Mouse (Mus musculus) midbrain, embryonic 16.5 days (tissue): Measurements from ENCODE around the gene Mgat4a. TPM values are rescaled to one million over a fixed set of nuclear protein-coding genes. Genes with fewer than 3 reads are reported as not detected.

ENCODE experiments used
- ATAC-seq: fragments of 200-750 bp; cut with Nextera tagmentation; 2 replicates; pipeline ENCODE4 v1.8.0; 2017; ENCODE audit warnings: moderate TSS enrichment
- H3K27ac ChIP-seq: fragments of 300-500 bp; sonication (generic); 2 replicates; pipeline ENCODE4 v1.5.1; 2014; ENCODE audit warnings: mild to moderate bottlenecking, low read length, mixed read lengths
- H3K27me3 ChIP-seq: fragments of 300-500 bp; sonication (generic); 2 replicates; pipeline ENCODE4 v1.6.1; 2014; ENCODE audit warnings: low read depth, low read length, mixed read lengths; ENCODE audit not compliant: control insufficient read depth, insufficient read depth
- H3K36me3 ChIP-seq: fragments of 300-500 bp; sonication (generic); 2 replicates; pipeline ENCODE4 v1.6.1; 2014; ENCODE audit warnings: mild to moderate bottlenecking, low read length, moderate library complexity, mixed read lengths; ENCODE audit not compliant: control insufficient read depth, insufficient read depth
- H3K4me1 ChIP-seq: fragments of 300-500 bp; sonication (generic); 2 replicates; pipeline ENCODE4 v1.6.1; 2014; ENCODE audit warnings: mild to moderate bottlenecking, low read length, mixed read lengths; ENCODE audit not compliant: control insufficient read depth, insufficient read depth
- H3K4me2 ChIP-seq: fragments of 300-500 bp; sonication (generic); 2 replicates; pipeline ENCODE4 v1.6.1; 2014; ENCODE audit warnings: mild to moderate bottlenecking, low read length, mixed read lengths
- H3K4me3 ChIP-seq: fragments of 300-500 bp; sonication (generic); 2 replicates; pipeline ENCODE4 v1.5.1; 2014; ENCODE audit warnings: low read depth, mild to moderate bottlenecking, low read length, moderate library complexity, mixed read lengths
- H3K9ac ChIP-seq: fragments of 300-500 bp; sonication (generic); 2 replicates; pipeline ENCODE4 v1.6.1; 2014; ENCODE audit warnings: low read depth, low read length, mixed read lengths
- H3K9me3 ChIP-seq: fragments of 300-500 bp; sonication (generic); replicated peaks from 2 replicates; pipeline ENCODE4 v1.6.1; 2014; ENCODE audit warnings: mild to moderate bottlenecking, low read length, mixed read lengths; ENCODE audit not compliant: control insufficient read depth, poor library complexity, severe bottlenecking
- WGBS: fragments of 180-500 bp; shearing (Covaris S2); extraction: QIAGEN DNeasy Blood & Tissue Kit; methylation state at CpG from one replicate; pipeline ENCODE4 v1.1.7; 2014; 5-methylcytosine and 5-hydroxymethylcytosine counted together
- polyA plus RNA-seq: library from polyadenylated mRNA; unstranded; fragments of >200 nt; fragmentation: Nextera tagmentation; extraction: Ambion mirVana; gene quantifications from 2 replicates; pipeline ENCODE4 v1.2.1, GENCODE M21; 2015

Gene Mgat4a
- polyA plus RNA-seq, 1 experiment from 2014 or later = 11.7 TPM

GRCm38 (mm10) chr1:37436419-37436818 is 104.4 kb downstream of the Mgat4a start:
- no peak overlapping the region for H3K4me3 ChIP-seq
- H3K4me2 ChIP-seq = no peak overlapping the region
- no peak overlapping the region for H3K9ac ChIP-seq
- H3K4me1 ChIP-seq = peaks cover 17% of the 10 kb centered on the region
- ATAC-seq = no peak
- H3K27ac ChIP-seq = no peak overlapping the region
- peaks cover 50% of the 10 kb centered on the region for H3K36me3 ChIP-seq
- WGBS = 91% methylated on average over 3 of the region's 3 CpGs
- H3K9me3 ChIP-seq = no peaks in the 10 kb centered on the region
- H3K27me3 ChIP-seq = no peaks in the 10 kb centered on the region

GRCm38 (mm10) chr1:37430297-37430840 is 110.4 kb downstream of the Mgat4a start:
- ATAC-seq = peak; percentile 12
- H3K27ac ChIP-seq = peak overlapping the region; percentile 78
- H3K9me3 ChIP-seq = no peaks in the 10 kb centered on the region
- 2% methylated on average over 40 of the region's 40 CpGs for WGBS
- H3K9ac ChIP-seq = peak overlapping the region; percentile 91
- peak overlapping the region; percentile 99 for H3K4me3 ChIP-seq
- H3K4me2 ChIP-seq = peak overlapping the region; percentile 97
- H3K36me3 ChIP-seq = peaks cover 34% of the 10 kb centered on the region
- peaks cover 31% of the 10 kb centered on the region for H3K4me1 ChIP-seq
- no peaks in the 10 kb centered on the region for H3K27me3 ChIP-seq

GRCm38 (mm10) chr1:37429366-37430296 is 111.2 kb downstream of the Mgat4a start, which contains the start of the genes Coa5 and Unc50:
Gene Coa5 (minus strand): TSS chr1:37430103.
Gene Unc50 (plus strand): TSS chr1:37430139.
- Histone ChIP-seq H3K27me3 (no peaks in the 10 kb centered on the region), H3K9me3 (no peaks in the 10 kb centered on the region), H3K36me3 (peaks cover 34% of the 10 kb centered on the region), H3K4me2 (peak within 1 kb of the TSS; percentile 97), H3K27ac (peak within 1 kb of the TSS; percentile 78), H3K4me3 (peak within 1 kb of the TSS; percentile 99), H3K9ac (peak within 1 kb of the TSS; percentile 91), H3K4me1 (peaks cover 31% of the 10 kb centered on the region)
- WGBS = 2% methylated on average over 57 of the region's 57 CpGs
- ATAC-seq = peak; percentile 99

- no peak overlapping the region for H3K27ac ChIP-seq
- peak overlapping the region; percentile 99 for H3K4me3 ChIP-seq
- 78% methylated on average over 2 of the region's 2 CpGs for WGBS
- H3K27me3 ChIP-seq = no peaks in the 10 kb centered on the region
- H3K36me3 ChIP-seq = peaks cover 33% of the 10 kb centered on the region
- H3K9ac ChIP-seq = no peak overlapping the region
- H3K9me3 ChIP-seq = no peaks in the 10 kb centered on the region; the same call in 1 of the 2 replicates
- peak overlapping the region; percentile 94 for H3K4me2 ChIP-seq
- ATAC-seq = no peak
- H3K4me1 ChIP-seq = peaks cover 31% of the 10 kb centered on the region
These were observed 111.9 kb downstream of the Mgat4a start for GRCm38 (mm10) chr1:37428911-37429310.

GRCm38 (mm10) chr1:37427144-37427875 is 113.5 kb downstream of the Mgat4a start:
- H3K36me3 ChIP-seq = peaks cover 22% of the 10 kb centered on the region
- no peak overlapping the region for H3K4me3 ChIP-seq
- peaks cover 23% of the 10 kb centered on the region for H3K4me1 ChIP-seq
- no peak overlapping the region for H3K9ac ChIP-seq
- no peak overlapping the region for H3K4me2 ChIP-seq
- H3K9me3 ChIP-seq = no peaks in the 10 kb centered on the region; the same call in 1 of the 2 replicates
- H3K27me3 ChIP-seq = no peaks in the 10 kb centered on the region
- WGBS = 97% methylated on average over 8 of the region's 8 CpGs
- no peak for ATAC-seq
- no peak overlapping the region for H3K27ac ChIP-seq

GRCm38 (mm10) chr1:37419420-37419819 is 121.4 kb downstream of the Mgat4a start:
- 92% methylated on average over 1 of the region's 1 CpGs for WGBS
- no peak for ATAC-seq

GRCm38 (mm10) chr1:37415394-37415793 is 125.4 kb downstream of the Mgat4a start:
- Histone ChIP-seq H3K9me3 (no peaks in the 10 kb centered on the region), H3K4me3 (no peak overlapping the region), H3K4me2 (no peak overlapping the region), H3K27ac (no peak overlapping the region), H3K27me3 (no peaks in the 10 kb centered on the region), H3K4me1 (no peaks in the 10 kb centered on the region), H3K36me3 (peaks cover 9% of the 10 kb centered on the region), H3K9ac (no peak overlapping the region)
- WGBS = 96% methylated on average over 1 of the region's 1 CpGs
- ATAC-seq = no peak

More at GRCm38 (mm10) chr1:37419420-37419819, 121.4 kb downstream of the Mgat4a start:
- no peaks in the 10 kb centered on the region; the same call in 1 of the 2 replicates for H3K9me3 ChIP-seq
- H3K9ac ChIP-seq = no peak overlapping the region
- no peaks in the 10 kb centered on the region for H3K27me3 ChIP-seq
- peaks cover 12% of the 10 kb centered on the region for H3K36me3 ChIP-seq
- H3K4me2 ChIP-seq = no peak overlapping the region
- no peaks in the 10 kb centered on the region for H3K4me1 ChIP-seq
- no peak overlapping the region for H3K4me3 ChIP-seq
- no peak overlapping the region for H3K27ac ChIP-seq

- ATAC-seq = no peak
- no peak overlapping the region for H3K9ac ChIP-seq
- H3K9me3 ChIP-seq = no peaks in the 10 kb centered on the region
- no peak overlapping the region for H3K27ac ChIP-seq
- H3K4me3 ChIP-seq = no peak overlapping the region
- no peaks in the 10 kb centered on the region for H3K4me1 ChIP-seq
- peaks cover 4% of the 10 kb centered on the region; the same call in 1 of the 2 replicates for H3K36me3 ChIP-seq
- no peaks in the 10 kb centered on the region for H3K27me3 ChIP-seq
- no peak overlapping the region for H3K4me2 ChIP-seq
These were observed 131.2 kb downstream of the Mgat4a start for GRCm38 (mm10) chr1:37409647-37410046.
